Mouse (Mus musculus) bone marrow macrophage, adult 2 months (primary cell): Measurements from ENCODE around the gene AU040320.

Experiments used
- CTCF ChIP-seq: IDR thresholded peaks from 2 replicates; pipeline ENCODE4 v1.5.1; 2012; ENCODE audit warnings: low read depth, mild to moderate bottlenecking, low read length, moderate library complexity
- POLR2A ChIP-seq: IDR thresholded peaks from 2 replicates; pipeline ENCODE4 v1.6.1; 2012; ENCODE audit warnings: mild to moderate bottlenecking, low read depth, low read length, borderline replicate concordance

DNA sequence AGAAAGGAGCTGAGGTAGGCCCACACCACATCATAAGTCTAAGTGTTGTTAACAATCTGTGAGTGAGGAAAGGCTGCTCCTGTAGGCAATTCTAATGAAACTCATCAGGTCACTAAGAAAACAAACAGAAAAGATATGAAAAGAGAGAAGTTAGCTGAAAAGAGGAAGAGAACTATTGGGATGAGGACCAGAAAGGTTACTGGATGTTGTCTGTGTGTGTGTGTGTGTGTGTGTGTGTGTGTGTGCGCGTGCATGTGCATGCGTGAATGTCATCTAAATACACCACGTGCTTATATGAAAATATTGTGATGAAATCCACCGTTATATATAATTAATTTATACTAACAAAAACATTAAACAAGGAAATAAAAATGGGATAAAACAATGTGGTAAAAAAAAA lies 130.3 kb downstream of the AU040320 start:
- TF ChIP-seq CTCF: no peak
- TF ChIP-seq POLR2A: no peak
